Mouse (Mus musculus) gonadal fat pad, adult 2 months (tissue): ENCODE results near the gene Rufy2. TPM values are rescaled to one million over a fixed set of nuclear protein-coding genes. Genes with fewer than 3 reads are reported as not detected.
"Not testable (repeated sequence)": the region's sequence is repeated elsewhere in the genome, so short reads cannot be mapped to it uniquely, and the experiment has no call there.

Experiments
- DNase-seq: peaks from one replicate; pipeline ENCODE4 v3.0.0-alpha.2; 2012; ENCODE audit warnings: low read depth
- polyA plus RNA-seq: library from polyadenylated mRNA; depleted of rRNA; stranded (reverse); fragments of >200 nt; gene quantifications from 2 replicates; pipeline ENCODE4 v1.2.3, GENCODE M21; 2012; rRNA removed

Rufy2 gene
- polyA plus RNA-seq, 1 experiment, result 3.1 TPM

DNA sequence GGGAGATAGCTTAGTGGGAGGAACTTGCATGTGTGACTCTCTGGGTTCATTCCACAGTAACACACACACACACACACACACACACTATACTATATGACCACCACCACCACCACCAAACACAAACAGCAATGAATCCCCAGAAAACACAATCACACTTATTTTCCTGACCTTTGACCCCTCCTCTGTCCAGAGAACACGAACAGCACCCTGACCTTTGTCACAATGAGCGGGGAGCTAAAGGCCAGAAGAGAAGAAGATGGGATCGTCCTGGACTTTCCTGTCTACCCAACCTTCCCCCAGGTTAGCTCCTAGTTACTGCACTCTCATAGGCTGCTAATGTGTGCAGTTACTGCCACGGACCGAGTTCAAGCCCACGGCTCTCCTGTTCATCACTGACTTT lies 72.0 kb downstream of the Rufy2 start:
- no peak for DNase-seq

DNA sequence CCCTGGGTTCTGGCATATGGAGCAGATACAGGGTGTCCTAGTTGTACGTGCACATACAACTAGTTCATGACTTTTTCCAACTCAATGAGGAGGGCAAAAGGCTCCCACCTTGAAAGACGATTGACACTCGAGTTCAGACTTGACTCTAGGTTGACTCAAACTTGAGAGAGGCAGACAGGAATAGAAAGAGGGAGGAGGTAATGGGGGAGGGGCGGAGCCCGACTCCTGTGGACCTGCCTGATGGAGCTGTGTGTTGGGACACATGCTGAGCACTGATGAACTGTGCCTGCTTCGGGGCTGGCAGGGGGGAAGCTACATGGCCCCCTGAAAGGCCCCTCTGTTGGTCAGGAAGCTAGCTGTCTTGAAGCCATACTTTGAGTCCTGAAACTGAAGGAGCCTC lies 73.0 kb downstream of the Rufy2 start:
- DNase-seq, result no peak

DNA sequence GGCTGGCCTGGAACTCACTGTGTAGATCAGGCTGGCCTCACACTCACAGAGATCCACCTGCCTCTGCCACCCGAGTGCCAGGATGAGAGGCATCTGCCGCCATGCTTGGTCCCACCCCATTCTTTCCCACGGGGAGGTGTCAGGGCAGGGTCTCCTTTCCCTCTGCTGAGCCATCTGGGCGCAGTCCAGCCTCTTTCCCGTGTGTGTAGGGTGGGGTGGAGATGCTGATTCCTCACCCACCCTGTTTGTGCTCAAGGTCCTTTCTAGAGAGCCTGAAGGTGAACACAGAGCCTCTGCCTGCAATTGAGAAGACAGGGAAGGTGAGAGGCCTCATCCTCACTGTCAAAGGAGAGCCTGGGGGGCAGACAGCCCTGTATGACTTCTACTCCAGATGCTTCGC lies 74.0 kb downstream of the Rufy2 start:
- not testable (repeated sequence) for DNase-seq

DNA sequence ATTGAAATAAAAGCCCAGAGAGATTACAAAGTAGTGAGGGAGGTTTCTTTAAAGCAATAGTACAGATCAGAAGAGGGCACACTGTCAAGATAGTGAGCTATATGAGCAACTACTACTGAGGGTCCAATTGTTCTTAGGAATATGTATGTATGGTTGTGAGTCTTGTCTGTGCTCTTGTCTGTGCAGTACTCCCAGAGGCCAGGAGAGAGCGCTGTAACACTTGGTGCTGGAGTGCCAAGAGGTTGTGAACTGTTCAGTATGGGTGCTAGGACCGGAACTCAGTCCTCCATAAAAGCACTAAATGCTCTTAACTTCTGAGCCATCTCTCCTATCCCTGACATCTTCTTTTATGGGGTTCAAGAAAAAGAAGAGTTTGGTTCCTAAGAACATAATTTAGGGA lies 74.6 kb downstream of the Rufy2 start:
- no peak for DNase-seq

DNA sequence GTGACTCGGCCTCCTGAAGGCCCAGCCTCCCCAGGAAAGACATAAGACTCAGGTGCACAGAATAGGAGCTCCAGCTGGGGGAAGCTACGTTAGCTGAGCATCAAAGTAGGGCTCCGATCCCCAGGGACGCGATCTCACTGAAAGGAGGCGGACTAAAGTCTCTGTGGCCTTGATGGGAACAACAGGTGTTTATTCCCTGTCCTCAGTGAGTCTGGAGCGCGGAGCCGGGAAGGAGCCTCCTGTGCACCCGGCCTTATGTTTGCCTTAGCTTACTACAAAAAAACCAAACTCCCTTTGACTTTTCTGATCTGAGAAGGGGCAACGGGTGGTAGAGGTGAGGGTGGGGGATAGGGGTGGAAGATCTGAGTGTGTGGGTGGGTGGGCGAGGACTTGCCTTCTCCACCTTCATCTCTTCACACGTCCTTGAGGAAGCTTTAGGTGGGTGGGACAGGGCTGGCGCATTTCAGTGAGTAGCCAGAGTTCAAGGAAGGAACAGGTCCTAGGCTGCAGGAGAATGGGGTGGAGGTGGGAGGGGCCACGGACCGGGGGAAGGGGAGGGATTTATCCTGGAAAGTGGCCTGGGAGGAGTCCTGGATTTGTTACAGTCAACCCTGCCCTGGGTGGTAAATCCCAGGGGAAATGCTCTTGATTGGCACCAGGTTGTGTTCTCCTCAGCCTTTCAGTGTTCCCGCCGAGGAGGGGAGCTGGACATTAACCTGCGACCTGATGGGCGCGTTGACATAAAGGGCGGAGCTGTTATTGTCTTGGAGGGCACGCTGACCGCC lies 77.1 kb downstream of the Rufy2 start:
- no peak for DNase-seq

DNA sequence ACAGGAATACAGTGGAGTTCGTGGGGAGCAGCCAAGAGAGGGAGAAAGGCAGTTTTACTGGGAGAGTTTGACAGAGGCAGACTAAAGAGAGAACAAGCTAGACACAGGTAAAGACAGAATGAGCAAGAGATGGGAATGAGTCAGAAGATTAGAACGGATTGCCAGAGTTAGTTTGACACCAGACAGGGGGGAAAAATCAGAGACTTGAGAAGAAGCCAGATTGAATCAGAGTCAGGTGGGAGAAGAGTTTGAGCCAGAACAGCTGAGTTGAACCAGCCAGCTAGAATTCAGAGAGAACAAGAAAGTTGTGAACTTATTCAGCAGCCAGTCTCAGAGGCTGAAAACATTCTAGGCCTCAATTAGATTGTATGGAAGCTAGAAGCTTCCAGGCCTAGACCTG lies 79.8 kb downstream of the Rufy2 start, which contains the start of gene Pbld1:
Pbld1 (plus strand) TSS at position 301 of the 400 bp plus-strand sequence.
- DNase-seq, result no peak

DNA sequence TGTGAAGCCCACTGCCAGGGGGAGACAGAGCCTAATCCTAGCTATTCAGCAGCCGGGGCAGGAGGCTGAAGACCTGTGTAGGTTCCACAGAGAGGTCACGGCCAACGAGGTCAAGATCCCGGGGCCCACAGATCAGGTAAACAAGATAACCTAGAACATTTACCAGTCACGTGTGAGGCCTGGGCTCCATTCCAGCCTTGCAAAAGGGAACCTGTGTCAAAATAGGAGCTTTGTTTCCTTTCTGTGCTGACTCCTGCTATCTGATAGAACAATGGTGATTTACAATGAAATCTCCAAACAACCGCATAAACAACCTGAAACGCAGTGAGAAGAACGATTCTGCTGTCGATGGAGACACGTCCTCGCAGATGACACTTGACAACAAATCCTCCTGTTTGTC lies 80.4 kb downstream of the Rufy2 start:
- peak; percentile 55 for DNase-seq

DNA sequence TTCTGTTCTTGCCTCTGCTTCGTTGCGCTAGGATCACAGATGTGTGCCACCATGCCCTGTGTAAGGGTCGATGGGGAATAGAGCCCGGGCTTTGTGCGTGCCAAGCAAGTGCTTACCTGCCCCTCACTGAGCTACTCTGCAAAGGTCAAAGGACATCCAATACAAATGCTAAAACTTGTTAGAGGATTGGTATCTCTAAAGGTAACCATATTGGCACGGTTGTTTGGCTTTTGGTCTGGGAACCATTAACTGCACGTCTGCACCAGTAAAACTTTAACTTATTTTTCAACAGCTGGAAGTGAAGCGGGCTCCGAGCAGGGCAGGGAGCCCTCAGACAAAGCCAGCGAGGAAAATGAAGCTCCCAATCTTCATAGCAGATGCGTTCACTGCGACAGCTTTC lies 81.2 kb downstream of the Rufy2 start:
- DNase-seq, result no peak

DNA sequence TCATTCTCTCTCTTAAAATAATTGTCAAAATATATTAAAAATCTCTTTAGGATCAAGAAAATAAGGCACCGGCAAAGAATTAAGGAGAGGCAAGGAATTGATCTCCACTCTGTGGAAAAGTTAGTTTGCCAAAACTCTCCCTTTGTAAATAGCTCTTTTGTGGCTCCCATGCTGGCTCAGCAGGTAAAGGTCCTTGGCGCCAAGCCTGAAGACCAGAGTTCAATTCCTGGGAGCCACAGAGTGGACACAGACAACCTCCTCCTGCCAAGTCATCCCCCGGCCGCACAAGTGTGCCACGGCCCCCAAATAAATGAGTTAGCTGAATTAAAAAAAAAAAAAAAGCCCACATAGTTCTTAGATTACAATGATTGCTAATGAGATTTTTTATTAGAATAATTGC lies 82.7 kb downstream of the Rufy2 start:
- DNase-seq, result no peak

DNA sequence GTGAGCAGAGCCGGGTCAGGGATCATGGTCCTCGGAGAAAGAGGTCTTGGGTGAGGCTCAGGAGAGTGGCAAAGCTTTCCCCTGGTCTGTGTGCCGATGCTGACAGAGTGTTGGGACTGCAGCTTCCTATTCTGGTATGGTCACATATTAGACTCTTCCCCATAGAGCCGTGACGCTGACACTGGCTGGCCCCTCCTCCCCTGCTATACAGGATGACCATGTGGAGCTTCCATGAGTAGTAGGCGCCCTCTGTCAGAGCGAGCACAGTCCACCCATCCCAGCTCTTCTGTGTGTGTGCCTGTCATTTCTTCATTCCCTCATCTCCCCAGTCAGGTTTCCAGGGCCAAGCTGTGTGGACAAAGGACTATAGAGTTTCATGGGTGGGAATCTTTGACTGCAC lies 83.3 kb downstream of the Rufy2 start:
- DNase-seq, result no peak

DNA sequence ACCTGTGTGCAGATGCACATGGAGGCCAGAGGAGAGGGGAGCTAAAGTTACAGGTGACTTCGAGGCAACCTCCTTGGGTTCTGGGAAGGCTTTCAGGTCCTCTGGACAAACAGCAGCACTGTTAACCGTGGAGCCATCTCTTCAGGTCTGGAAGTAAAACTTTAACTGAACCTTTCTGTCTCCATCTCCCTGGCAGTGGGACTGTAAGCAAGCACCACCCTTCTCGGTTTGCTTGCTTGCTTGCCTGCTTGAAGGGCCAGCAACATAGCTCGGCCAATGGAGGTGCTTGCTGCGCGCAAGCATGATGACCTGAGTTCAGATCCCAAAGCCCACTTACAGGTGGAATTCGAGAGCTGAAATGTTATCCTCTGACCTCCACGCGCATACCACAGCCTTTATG lies 84.5 kb downstream of the Rufy2 start:
- DNase-seq, result no peak

DNA sequence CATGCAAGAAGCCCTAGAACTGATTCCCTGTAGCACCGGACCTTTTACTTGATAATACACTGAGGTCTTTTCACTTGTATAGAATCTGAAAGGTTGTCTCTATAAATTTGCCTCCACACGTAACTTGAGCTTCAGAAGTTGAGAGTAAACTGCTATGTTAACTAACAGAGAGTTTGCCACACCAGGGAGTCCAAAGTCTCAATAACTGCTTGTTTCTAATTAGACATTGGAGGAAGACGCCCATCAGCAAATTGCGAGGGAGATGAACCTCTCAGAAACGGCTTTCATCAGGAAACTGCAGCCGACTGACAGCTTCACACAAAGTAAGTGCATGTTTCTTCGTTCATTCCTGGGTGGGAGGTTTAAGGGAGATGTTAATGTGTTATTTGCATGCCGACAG lies 85.5 kb downstream of the Rufy2 start:
- no peak for DNase-seq

DNA sequence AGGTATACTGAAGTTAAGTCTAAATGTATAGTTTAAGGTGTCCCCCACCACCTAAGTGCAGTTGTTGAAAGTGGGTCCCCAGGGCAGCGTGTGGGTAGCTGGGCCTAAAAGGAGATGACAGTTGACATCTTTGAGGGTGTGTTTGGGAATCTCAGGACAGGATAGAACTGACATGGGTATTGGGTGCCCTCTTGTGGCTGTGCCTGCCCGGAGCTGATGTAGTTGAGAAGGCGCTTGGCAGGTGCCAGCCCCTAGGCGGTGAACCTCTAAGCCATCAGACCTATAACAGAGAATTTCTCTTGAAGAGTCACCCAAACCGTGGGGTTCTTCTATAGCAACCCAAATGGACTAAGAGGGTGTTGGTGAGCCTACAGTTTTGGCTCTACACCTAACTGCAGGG lies 86.0 kb downstream of the Rufy2 start:
- DNase-seq, result no peak

Other genes with a start within 250 kb of the Rufy2 start
- gene Ccar1, start 187.9 kb upstream of the Rufy2 start, polyA plus RNA-seq, result 62.2 and 72.1 TPM in 2 replicates
- 1.1 and 1.3 TPM in 2 replicates for gene Tet1, start 71.2 kb upstream of the Rufy2 start, polyA plus RNA-seq
- 55.2 and 79.9 TPM in 2 replicates for gene Slc25a16, start 59.6 kb upstream of the Rufy2 start, polyA plus RNA-seq
- gene Dna2, start 33.2 kb upstream of the Rufy2 start, polyA plus RNA-seq, result 2.6 and 2.7 TPM in 2 replicates
- 12.4 and 16.2 TPM in 2 replicates for gene Hnrnph3, start 44.0 kb downstream of the Rufy2 start, polyA plus RNA-seq
- gene Pbld2, start 44.1 kb downstream of the Rufy2 start, polyA plus RNA-seq, result 6.4 and 6.9 TPM in 2 replicates
- 0.93 and 1.6 TPM in 2 replicates for gene Pbld1, start 79.9 kb downstream of the Rufy2 start, polyA plus RNA-seq
- gene Atoh7, start 119.4 kb downstream of the Rufy2 start, polyA plus RNA-seq, result 0.05 TPM in 1 of 2 replicates, not detected in the other
- 0.09 and 0.23 TPM in 2 replicates for gene Mypn, start 223.7 kb downstream of the Rufy2 start, polyA plus RNA-seq